Mouse (Mus musculus) spleen, adult 2 months (tissue): ENCODE results near the gene Snx29.

Experiments
- CTCF ChIP-seq: fragments of 200-500 bp; IDR thresholded peaks from 2 replicates; pipeline ENCODE4 v1.5.1; 2011; ENCODE audit warnings: mild to moderate bottlenecking, inconsistent platforms; ENCODE audit not compliant: insufficient read depth, insufficient read length, insufficient replicate concordance; ENCODE audit errors: extremely low read depth
- POLR2A ChIP-seq: fragments of 200-500 bp; IDR thresholded peaks from 2 replicates; pipeline ENCODE4 v1.6.1; 2011; ENCODE audit warnings: low read depth, low read length, inconsistent platforms

DNA sequence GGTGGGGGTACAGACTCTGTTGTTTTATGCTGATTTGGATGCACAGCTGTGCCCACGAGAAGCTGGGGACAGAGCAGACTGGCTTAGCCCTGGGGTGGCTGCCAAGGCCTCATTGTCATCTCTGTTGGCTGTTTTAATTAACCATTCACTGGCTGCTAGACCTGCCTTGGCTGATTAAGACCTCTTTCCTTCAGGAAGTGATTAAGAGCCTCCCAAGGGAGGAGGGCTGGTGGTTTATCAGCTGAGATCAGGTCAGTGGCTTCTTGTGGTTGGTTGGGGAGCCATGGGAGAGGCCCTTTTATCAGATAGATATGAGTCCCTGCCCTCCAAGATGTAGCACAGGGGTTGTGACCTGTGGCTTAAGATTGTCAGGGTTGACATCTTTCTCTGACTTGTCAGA lies 46.9 kb downstream of the Snx29 start:
- TF ChIP-seq CTCF (no peak), POLR2A (no peak)
